In genomic region chr4:105215726-105216410, GRCm38 (mm10) we compare ENCODE assay signal across 11 mouse cellular contexts. TPM values are rescaled to one million over a fixed set of nuclear protein-coding genes. Genes with fewer than 3 reads are reported as not detected.
A peak's percentile ranks its signal among the peaks of the same experiment; 100 is the strongest.
DNase-seq lines count a peak whose midpoint lies in the region; ATAC-seq and TF ChIP-seq lines count a peak whose summit lies in the region.
"Had no signal": no experiment of that assay in that cellular context is flagged by ENCODE, and none has a peak within 500 bp of the region (broad histone marks: within the 10 kb centered on the region; RNA-seq: fewer than 3 reads in every experiment).

No protein-coding gene starts in this region.

- peak; percentile 96 for DNase-seq in heart, adult 11 months
- DNase-seq in heart, postnatal 10 days = no peak
- DNase-seq in heart, embryonic 10.5 days (ENCODE audit: low spot score) = no peak
- no peak for DNase-seq in frontal cortex, postnatal 14 days (ENCODE audit: low spot score in 2 of 2)
- no peak for DNase-seq in thymus, postnatal 10 days (ENCODE audit: low spot score in 2 of 2)
- DNase-seq: cerebellum, postnatal 25 days; thymus, postnatal 25 days had no signal

- no peak overlapping the region for H3K9ac ChIP-seq in liver, embryonic 15.5 days
- no peak overlapping the region for H3K9ac ChIP-seq in hindbrain, embryonic 12.5 days
- H3K9ac ChIP-seq: limb, embryonic 12.5 days had no signal

- H3K4me3 ChIP-seq in E14TG2a.4 (replicated peaks; ENCODE audit: low read length) = peak overlapping the region; percentile 13; the same call in 1 of the 2 replicates
- H3K4me3 ChIP-seq in heart, embryonic 10.5 days = no peak overlapping the region
- no peak overlapping the region for H3K4me3 ChIP-seq in liver, embryonic 15.5 days (replicated peaks)
- no peak overlapping the region for H3K4me3 ChIP-seq in hindbrain, embryonic 12.5 days
- H3K4me3 ChIP-seq: limb, embryonic 12.5 days had no signal

- H3K27me3 ChIP-seq in E14TG2a.4 (ENCODE audit: insufficient read depth, low read length) = no peaks in the 10 kb centered on the region
- H3K27me3 ChIP-seq in heart, embryonic 10.5 days (ENCODE audit: insufficient read depth, poor library complexity, severe bottlenecking) = no peaks in the 10 kb centered on the region
- H3K27me3 ChIP-seq in liver, embryonic 15.5 days = no peaks in the 10 kb centered on the region
- no peaks in the 10 kb centered on the region for H3K27me3 ChIP-seq in hindbrain, embryonic 12.5 days
- H3K27me3 ChIP-seq: limb, embryonic 12.5 days had no signal

- no peak for TF ChIP-seq CTCF in E14TG2a.4 (conservative IDR thresholded peaks at IDR 0.05; ENCODE audit: low read length)

- H3K9me3 ChIP-seq in E14TG2a.4 (ENCODE audit: low read length) = no peaks in the 10 kb centered on the region
- H3K9me3 ChIP-seq in heart, embryonic 10.5 days = no peaks in the 10 kb centered on the region
- no peaks in the 10 kb centered on the region for H3K9me3 ChIP-seq in liver, embryonic 15.5 days (replicated peaks)
- H3K9me3 ChIP-seq in hindbrain, embryonic 12.5 days (replicated peaks) = no peaks in the 10 kb centered on the region
- H3K9me3 ChIP-seq: limb, embryonic 12.5 days had no signal

- peak; percentile 69 for ATAC-seq in liver, embryonic 15.5 days (ENCODE audit: insufficient read depth)
- no peak for ATAC-seq in hindbrain, embryonic 12.5 days (ENCODE audit: low FRiP score)

- 73% methylated on average over 12 of the region's 12 CpGs for WGBS in heart, embryonic 10.5 days
- WGBS in liver, embryonic 15.5 days (ENCODE audit: insufficient replicate concordance) = 43% methylated on average over 12 of the region's 12 CpGs
- 79% methylated on average over 12 of the region's 12 CpGs for WGBS in hindbrain, embryonic 12.5 days

- 0 out of 2 replicates have a peak overlapping the region, but pooled peaks have one; percentile 29 for H3K27ac ChIP-seq in heart, embryonic 10.5 days
- H3K27ac ChIP-seq in liver, embryonic 15.5 days (replicated peaks) = 0 out of 2 replicates have a peak overlapping the region, but pooled peaks have one; percentile 21
- no peak overlapping the region for H3K27ac ChIP-seq in hindbrain, embryonic 12.5 days
- H3K27ac ChIP-seq: limb, embryonic 12.5 days had no signal

- H3K4me2 ChIP-seq in liver, embryonic 15.5 days = no peak overlapping the region
- H3K4me2 ChIP-seq in hindbrain, embryonic 12.5 days (replicated peaks) = no peak overlapping the region
- H3K4me2 ChIP-seq: limb, embryonic 12.5 days had no signal

- H3K36me3 ChIP-seq in E14TG2a.4 (ENCODE audit: insufficient read depth, low read length) = peaks cover 23% of the 10 kb centered on the region
- H3K36me3 ChIP-seq in heart, embryonic 10.5 days = peaks cover 41% of the 10 kb centered on the region
- no peaks in the 10 kb centered on the region for H3K36me3 ChIP-seq in liver, embryonic 15.5 days (replicated peaks)
- H3K36me3 ChIP-seq in hindbrain, embryonic 12.5 days = peaks cover 33% of the 10 kb centered on the region

- H3K4me1 ChIP-seq in E14TG2a.4 (replicated peaks; ENCODE audit: low read depth, low read length) = peaks cover 95% of the 10 kb centered on the region
- 0 out of 2 replicates have a peak, but pooled peaks cover 5% of the 10 kb centered on the region for H3K4me1 ChIP-seq in heart, embryonic 10.5 days
- peaks cover 3% of the 10 kb centered on the region; the same call in 1 of the 2 replicates for H3K4me1 ChIP-seq in liver, embryonic 15.5 days (replicated peaks)
- no peaks in the 10 kb centered on the region; the same call in 1 of the 2 replicates for H3K4me1 ChIP-seq in hindbrain, embryonic 12.5 days
- H3K4me1 ChIP-seq: limb, embryonic 12.5 days had no signal

- intact Hi-C loops in heart, postnatal 10 days (cut with DNase I) = loop anchor here (2.0 to 5.0 kb wide), 3 partner anchors 57 to 336 kb away; no protein-coding TSS in a partner anchor

RNA-seq across cellular contexts. Expression of gene Plpp3, which starts 58.7 kb away (rescaled TPM):
- total RNA-seq in heart, postnatal 10 days (2021) = 10 to 100 TPM; 73.2 to 73.9 TPM
- polyA plus RNA-seq in heart, embryonic 10.5 days (2016; fragmentation: Nextera tagmentation; extraction: Ambion mirVana) = 22.9 and 38.5 TPM in 2 replicates
- polyA plus RNA-seq in liver, embryonic 15.5 days (2015; fragmentation: Nextera tagmentation; extraction: Ambion mirVana) = 14.2 and 17.2 TPM in 2 replicates
- polyA plus RNA-seq in hindbrain, embryonic 12.5 days (2016; fragmentation: Nextera tagmentation; extraction: Ambion mirVana) = 91.5 and 91.7 TPM in 2 replicates
